ENCODE assay signal across 15 mouse cellular contexts in the genomic region with DNA sequence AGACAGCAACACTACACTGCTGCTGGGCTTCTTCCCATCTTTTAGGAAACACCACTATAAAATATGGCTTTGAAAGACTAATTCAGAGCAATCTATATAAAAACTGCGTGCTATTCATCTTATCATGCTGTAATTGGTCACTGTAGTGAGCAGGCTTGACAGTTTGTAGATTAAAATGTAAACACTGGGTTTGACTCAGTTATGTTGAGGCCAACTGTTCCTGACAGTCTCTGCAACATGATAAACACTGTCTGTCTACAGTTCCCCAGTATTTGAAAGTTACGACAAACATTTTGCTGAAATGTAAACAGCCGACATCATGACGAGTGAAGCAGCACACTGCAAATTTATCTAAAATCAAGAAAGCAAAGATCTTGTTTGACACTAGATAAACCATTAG.
"Had no signal": no experiment of that assay in that cellular context is flagged by ENCODE, and none has a peak within 500 bp of the region (broad histone marks: within the 10 kb centered on the region; RNA-seq: fewer than 3 reads in every experiment).

No protein-coding gene starts in this region.

- H3K27me3 ChIP-seq: limb, embryonic 15.5 days; liver, embryonic 12.5 days; midbrain, embryonic 12.5 days; neural tube, embryonic 13.5 days; stomach, embryonic 15.5 days had no signal

- H3K9ac ChIP-seq: limb, embryonic 15.5 days; liver, embryonic 12.5 days; midbrain, embryonic 12.5 days; neural tube, embryonic 13.5 days; stomach, embryonic 15.5 days had no signal

- H3K4me1 ChIP-seq: limb, embryonic 15.5 days; liver, embryonic 12.5 days; midbrain, embryonic 12.5 days; neural tube, embryonic 13.5 days; stomach, embryonic 15.5 days had no signal

- DNase-seq: kidney, postnatal 36 days; layer of hippocampus, adult 9-11 months; layer of hippocampus, postnatal 36 days; lung, postnatal 14 days; retina, postnatal 1 day; right cerebral cortex, postnatal 4 days; spleen, adult 18-20 months; thymus, postnatal 36 days had no signal

- H3K4me3 ChIP-seq: limb, embryonic 15.5 days; liver, embryonic 12.5 days; midbrain, embryonic 12.5 days; neural tube, embryonic 13.5 days; stomach, embryonic 15.5 days had no signal

- H3K9me3 ChIP-seq: limb, embryonic 15.5 days; liver, embryonic 12.5 days; midbrain, embryonic 12.5 days; neural tube, embryonic 13.5 days; stomach, embryonic 15.5 days had no signal

- H3K4me2 ChIP-seq: limb, embryonic 15.5 days; liver, embryonic 12.5 days; midbrain, embryonic 12.5 days; neural tube, embryonic 13.5 days; stomach, embryonic 15.5 days had no signal

- H3K27ac ChIP-seq: kidney, postnatal 0 days; limb, embryonic 15.5 days; liver, embryonic 12.5 days; midbrain, embryonic 12.5 days; neural tube, embryonic 13.5 days; stomach, embryonic 15.5 days had no signal

- H3K36me3 ChIP-seq: limb, embryonic 15.5 days; liver, embryonic 12.5 days; midbrain, embryonic 12.5 days; neural tube, embryonic 13.5 days; stomach, embryonic 15.5 days had no signal

- ATAC-seq: liver, embryonic 12.5 days; midbrain, embryonic 16.5 days had no signal
